Mouse (Mus musculus) small intestine, adult 2 months (tissue): ENCODE measurements around the gene Prkd2.

Source experiments
- CTCF ChIP-seq: fragments of 200-500 bp; IDR thresholded peaks from 2 replicates; pipeline ENCODE4 v1.5.1; 2012; ENCODE audit warnings: low read depth, mild to moderate bottlenecking, control low read depth, inconsistent platforms, low read length, moderate library complexity, mixed read lengths; ENCODE audit not compliant: insufficient replicate concordance, insufficient read length; ENCODE audit errors: extremely low read depth
- POLR2A ChIP-seq: fragments of 200-500 bp; IDR thresholded peaks from 2 replicates; pipeline ENCODE4 v1.6.1; 2012; ENCODE audit warnings: low read depth, mild to moderate bottlenecking, control low read depth, inconsistent platforms, low read length, moderate library complexity

DNA sequence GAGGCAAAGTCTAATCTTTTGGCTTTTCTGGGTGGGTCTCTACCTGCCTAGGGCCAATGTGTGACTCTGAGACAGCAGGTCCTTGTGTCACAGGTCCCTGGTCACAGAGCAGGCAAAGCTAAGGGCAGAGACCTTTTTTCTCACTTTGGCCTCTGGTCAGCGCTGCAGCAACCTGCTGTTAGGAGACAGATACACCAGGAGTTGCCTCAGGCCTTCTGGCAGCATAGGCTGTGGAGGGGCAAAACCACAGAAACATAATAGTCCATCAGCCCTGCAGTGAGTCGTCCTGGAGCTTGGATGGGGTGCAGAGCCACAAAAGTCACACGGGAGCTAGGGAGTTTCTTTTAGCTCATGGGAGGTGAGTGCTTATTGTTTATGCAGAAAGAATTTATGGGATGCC lies 76.0 kb downstream of the Prkd2 start:
- no peak for TF ChIP-seq POLR2A
- TF ChIP-seq CTCF: no peak
